Mouse (Mus musculus) heart, adult 18-20 months (tissue): ENCODE data around the gene Mex3b. TPM values are rescaled to one million over a fixed set of nuclear protein-coding genes. Genes with fewer than 3 reads are reported as not detected.

Experiments used
- DNase-seq, 2 experiments: peaks; one replicate each; pipeline ENCODE4 v3.0.0; 2021 to 2022; ENCODE audit warnings: mixed read lengths in 1 of 2
- total RNA-seq, 2 experiments: library from RNA; stranded (reverse); gene quantifications; 2 replicates each; pipeline ENCODE4 v1.2.3; 2021

The Mex3b gene
- total RNA-seq, 2 experiments from 2014 or later, result 1.2 to 1.3 TPM

- DNase-seq, result peak; percentile 90 to 97
These were observed 455 bp upstream of the Mex3b start for GRCm38 (mm10) chr7:82866486-82867270.

GRCm38 (mm10) chr7:82868309-82869230, 1.4 kb downstream of the Mex3b start:
- peak; percentile 14 to 43 for DNase-seq

GRCm38 (mm10) chr7:82869231-82870147, 2.4 kb downstream of the Mex3b start:
- DNase-seq, result peak; percentile 23 to 38

- DNase-seq, result no peak
These were observed 3.0 kb downstream of the Mex3b start for GRCm38 (mm10) chr7:82870148-82870513.

GRCm38 (mm10) chr7:82876551-82876950, 9.4 kb downstream of the Mex3b start:
- DNase-seq, result no peak

- DNase-seq, result no peak
These were observed 12.9 kb downstream of the Mex3b start for GRCm38 (mm10) chr7:82880016-82880415.

GRCm38 (mm10) chr7:82880700-82881099, 13.6 kb downstream of the Mex3b start:
- no peak for DNase-seq

- no peak for DNase-seq
These were observed 23.3 kb downstream of the Mex3b start for GRCm38 (mm10) chr7:82890317-82890850.

- DNase-seq, result no peak
These were observed 23.9 kb downstream of the Mex3b start for GRCm38 (mm10) chr7:82890875-82891515.

- DNase-seq, result no peak
These were observed 27.2 kb downstream of the Mex3b start for GRCm38 (mm10) chr7:82894366-82894765.

- DNase-seq, result no peak
These were observed 28.5 kb downstream of the Mex3b start for GRCm38 (mm10) chr7:82895606-82896005.

- no peak for DNase-seq
These were observed 29.6 kb downstream of the Mex3b start for GRCm38 (mm10) chr7:82896750-82897149.

- DNase-seq, result no peak
These were observed 32.5 kb downstream of the Mex3b start for GRCm38 (mm10) chr7:82899459-82900297.

GRCm38 (mm10) chr7:82903006-82903405, 35.9 kb downstream of the Mex3b start:
- no peak for DNase-seq

GRCm38 (mm10) chr7:82905527-82905926, 38.4 kb downstream of the Mex3b start:
- DNase-seq, result peak; percentile 18 to 24

- DNase-seq, result no peak
These were observed 39.9 kb downstream of the Mex3b start for GRCm38 (mm10) chr7:82907081-82907480.

GRCm38 (mm10) chr7:82910536-82911384, 43.6 kb downstream of the Mex3b start:
- DNase-seq, result no peak

GRCm38 (mm10) chr7:82911501-82911900, 44.4 kb downstream of the Mex3b start:
- no peak for DNase-seq

- DNase-seq, result no peak
These were observed 47.2 kb downstream of the Mex3b start for GRCm38 (mm10) chr7:82914297-82914696.
